Mouse (Mus musculus) adrenal gland (tissue): Measurements from ENCODE around the gene Colgalt2.
"Not testable (repeated sequence)": the region's sequence is repeated elsewhere in the genome, so short reads cannot be mapped to it uniquely, and the experiment has no call there.

ENCODE experiments used
- intact Hi-C: fragments of 180-260 bp; cut with DNase I; formaldehyde crosslinking; loops from one replicate; pipeline ENCODE4 v1.15.1; 2025
- long read RNA-seq, 2 experiments: library from polyadenylated mRNA; unstranded; transcript quantifications; one replicate each; pipeline ENCODE4 v2.0.0; 2020; ENCODE audit warnings: borderline replicate concordance in 1 of 2; ENCODE audit not compliant: insufficient replicate concordance in 1 of 2

Colgalt2 gene
- long read RNA-seq, experiment 1, full-length matches to known transcripts, result 3 of 3 reads
- long read RNA-seq, experiment 1, partial matches to known transcripts, result 0 of 3 reads
- long read RNA-seq, experiment 1, other reads (novel, unspliced or antisense), result 0 of 3 reads
- long read RNA-seq, experiment 2, full-length matches to known transcripts, result 2 of 3 reads
- long read RNA-seq, experiment 2, partial matches to known transcripts, result 1 of 3 reads
- long read RNA-seq, experiment 2, other reads (novel, unspliced or antisense), result 0 of 3 reads

GRCm38 (mm10) chr1:152399790-152400555 lies at the start of gene Colgalt2:
TSS of gene Colgalt2 (plus strand) at chr1:152399830.
- intact Hi-C loops, result loop anchor here (10.0 kb wide), 1 partner anchor 115 kb away; no protein-coding TSS in a partner anchor

- intact Hi-C loops, result no loop called here
These were observed 42.9 kb upstream of the Colgalt2 start for GRCm38 (mm10) chr1:152356721-152357120.

GRCm38 (mm10) chr1:152368311-152369088 lies 31.1 kb upstream of the Colgalt2 start:
- intact Hi-C loops, result loop anchor here (1.0 to 5.0 kb wide), 2 partner anchors 76 to 550 kb away; no protein-coding TSS in a partner anchor

GRCm38 (mm10) chr1:152369139-152369538 lies 30.5 kb upstream of the Colgalt2 start:
- intact Hi-C loops, result loop anchor here (1.0 to 5.0 kb wide), 2 partner anchors 77 to 551 kb away; no protein-coding TSS in a partner anchor

GRCm38 (mm10) chr1:152378311-152378710 lies 21.3 kb upstream of the Colgalt2 start:
- intact Hi-C loops, result no loop called here

- intact Hi-C loops, result no loop called here
These were observed 15.0 kb upstream of the Colgalt2 start for GRCm38 (mm10) chr1:152384589-152384988.

GRCm38 (mm10) chr1:152385693-152386092 lies 13.9 kb upstream of the Colgalt2 start:
- intact Hi-C loops, result not testable (repeated sequence)

- intact Hi-C loops, result no loop called here
These were observed 13.3 kb upstream of the Colgalt2 start, which contains the start of gene Tsen15 for GRCm38 (mm10) chr1:152386188-152386835. TSS of gene Tsen15 (minus strand) at chr1:152386688.

GRCm38 (mm10) chr1:152389271-152389670 lies 10.4 kb upstream of the Colgalt2 start:
- intact Hi-C loops, result no loop called here

- intact Hi-C loops, result no loop called here
These were observed 5.5 kb upstream of the Colgalt2 start for GRCm38 (mm10) chr1:152394137-152394536.

- intact Hi-C loops, result no loop called here
These were observed 4.6 kb upstream of the Colgalt2 start for GRCm38 (mm10) chr1:152394956-152395515.

- intact Hi-C loops, result no loop called here
These were observed 922 bp upstream of the Colgalt2 start for GRCm38 (mm10) chr1:152398708-152399107.

GRCm38 (mm10) chr1:152400556-152401540 lies 1.2 kb downstream of the Colgalt2 start:
- intact Hi-C loops, result loop anchor here (10.0 kb wide), 1 partner anchor 114 kb away; no protein-coding TSS in a partner anchor

GRCm38 (mm10) chr1:152407021-152407946 lies 7.7 kb downstream of the Colgalt2 start:
- intact Hi-C loops, result loop anchor here (10.0 kb wide), 1 partner anchor 108 kb away; no protein-coding TSS in a partner anchor

GRCm38 (mm10) chr1:152409356-152409755 lies 9.7 kb downstream of the Colgalt2 start:
- intact Hi-C loops, result loop anchor here (10.0 kb wide), 1 partner anchor 105 kb away; no protein-coding TSS in a partner anchor

- intact Hi-C loops, result no loop called here
These were observed 11.0 kb downstream of the Colgalt2 start for GRCm38 (mm10) chr1:152410657-152411056.

GRCm38 (mm10) chr1:152413116-152413515 lies 13.5 kb downstream of the Colgalt2 start:
- intact Hi-C loops, result no loop called here

- intact Hi-C loops, result no loop called here
These were observed 14.3 kb downstream of the Colgalt2 start for GRCm38 (mm10) chr1:152413961-152414360.
